Mouse (Mus musculus) CH12.LX (cell line): ENCODE results near the gene Mms22l. TPM values are rescaled to one million over a fixed set of nuclear protein-coding genes. Genes with fewer than 3 reads are reported as not detected.

ENCODE experiments used
- DNase-seq: peaks from one replicate; pipeline ENCODE4 v3.0.0-alpha.2; 2013; ENCODE audit errors: extremely low read depth
- H3K27ac ChIP-seq: 2 replicates; pipeline ENCODE4 v1.5.1; 2012; ENCODE audit warnings: low read depth, mild to moderate bottlenecking, control low read depth, moderate library complexity; ENCODE audit not compliant: insufficient read depth
- H3K27me3 ChIP-seq: replicated peaks from 2 replicates; pipeline ENCODE3; 2012; ENCODE audit warnings: inconsistent platforms
- H3K36me3 ChIP-seq, 2 experiments: replicated peaks in 1 of 2; 2 replicates each; pipeline versions ENCODE3 to v1.6.1; 2012; ENCODE audit warnings: inconsistent platforms in 1 of 2, low read length in 1 of 2, mild to moderate bottlenecking in 1 of 2, mixed read lengths in 1 of 2, moderate library complexity in 1 of 2; ENCODE audit not compliant: control insufficient read depth in 1 of 2, insufficient read depth in 1 of 2
- H3K4me1 ChIP-seq, 2 experiments: 2 replicates each; pipeline ENCODE4 v1.6.1; 2012; ENCODE audit warnings: inconsistent platforms in 1 of 2, moderate library complexity in 1 of 2; ENCODE audit not compliant: insufficient read depth in 2 of 2, control insufficient read depth in 1 of 2
- H3K4me2 ChIP-seq: 2 replicates; pipeline ENCODE4 v1.6.1; 2012; ENCODE audit warnings: low read depth, mild to moderate bottlenecking, control low read depth; ENCODE audit not compliant: poor library complexity, insufficient read depth, severe bottlenecking
- H3K4me3 ChIP-seq, 3 experiments: fragments of 150-350 bp in 1 of 3; sonication (generic) in 1 of 3; replicated peaks in 1 of 3; 2 replicates each; pipeline versions ENCODE3 to v1.5.1; 2011 to 2012; ENCODE audit warnings: low read depth in 2 of 3, low read length in 2 of 3, mild to moderate bottlenecking in 2 of 3, moderate library complexity in 2 of 3, control low read depth in 1 of 3, improper control_type of control experiment in 1 of 3, inconsistent platforms in 1 of 3, mixed read lengths in 1 of 3; ENCODE audit not compliant: poor library complexity in 1 of 3
- H3K79me2 ChIP-seq: replicated peaks from 2 replicates; pipeline ENCODE4 v1.6.1; 2012; ENCODE audit warnings: mild to moderate bottlenecking, moderate library complexity; ENCODE audit not compliant: control insufficient read depth, poor library complexity, insufficient read depth, severe bottlenecking; ENCODE audit errors: extremely low read depth
- H3K9ac ChIP-seq: 2 replicates; pipeline ENCODE4 v1.6.1; 2012; ENCODE audit warnings: low read depth, mild to moderate bottlenecking, control low read depth, moderate library complexity; ENCODE audit not compliant: insufficient read depth
- H3K9me3 ChIP-seq: replicated peaks from 2 replicates; pipeline ENCODE3; 2012; ENCODE audit warnings: low read length, inconsistent platforms, mixed read lengths
- BHLHE40 ChIP-seq: IDR thresholded peaks from 2 replicates; pipeline ENCODE4 v1.6.1; 2011; ENCODE audit warnings: mild to moderate bottlenecking, low read depth, low read length, improper control_type of control experiment
- CHD1 ChIP-seq: IDR thresholded peaks from 2 replicates; pipeline ENCODE4 v1.6.1; 2012; ENCODE audit warnings: low read depth, low read length, improper control_type of control experiment, inconsistent platforms
- CHD2 ChIP-seq: IDR thresholded peaks from 2 replicates; pipeline ENCODE4 v1.6.1; 2011; ENCODE audit warnings: low read length, improper control_type of control experiment
- CTCF ChIP-seq, 2 experiments: IDR thresholded peaks in 1 of 2; conservative IDR thresholded peaks in 1 of 2; 2 replicates each; pipeline ENCODE4 v1.5.1; 2011 to 2012; ENCODE audit warnings: low read depth in 2 of 2, low read length in 2 of 2, improper control_type of control experiment in 1 of 2, inconsistent platforms in 1 of 2, mild to moderate bottlenecking in 1 of 2, moderate library complexity in 1 of 2
- E2F4 ChIP-seq: IDR thresholded peaks from 2 replicates; pipeline ENCODE4 v1.6.1; 2011; ENCODE audit warnings: low read depth, low read length, improper control_type of control experiment; ENCODE audit not compliant: insufficient replicate concordance
- ELF1 ChIP-seq: IDR thresholded peaks from 2 replicates; pipeline ENCODE4 v1.6.1; 2014; ENCODE audit warnings: low read depth, mild to moderate bottlenecking, inconsistent platforms, low read length, improper control_type of control experiment
- EP300 ChIP-seq: IDR thresholded peaks from 2 replicates; pipeline ENCODE4 v1.6.1; 2011; ENCODE audit warnings: low read length, improper control_type of control experiment
- ETS1 ChIP-seq: conservative IDR thresholded peaks from 2 replicates; pipeline ENCODE4 v1.6.1; 2012; ENCODE audit warnings: low read depth, mild to moderate bottlenecking, inconsistent platforms, low read length, improper control_type of control experiment, moderate library complexity
- GABPA ChIP-seq: IDR thresholded peaks from 2 replicates; pipeline ENCODE4 v1.6.1; 2012; ENCODE audit warnings: low read depth, low read length, improper control_type of control experiment, inconsistent platforms; ENCODE audit not compliant: insufficient replicate concordance
- HCFC1 ChIP-seq: IDR thresholded peaks from 2 replicates; pipeline ENCODE4 v1.6.1; 2012; ENCODE audit warnings: low read depth, mild to moderate bottlenecking, inconsistent platforms, low read length, improper control_type of control experiment
- IRF4 ChIP-seq: IDR thresholded peaks from 2 replicates; pipeline ENCODE4 v1.6.1; 2014; ENCODE audit warnings: low read depth, mild to moderate bottlenecking, inconsistent platforms, low read length, improper control_type of control experiment
- JUN ChIP-seq: IDR thresholded peaks from 2 replicates; pipeline ENCODE4 v1.6.1; 2011; ENCODE audit warnings: low read depth, mild to moderate bottlenecking, low read length, improper control_type of control experiment, moderate library complexity; ENCODE audit not compliant: insufficient read depth
- JUND ChIP-seq: conservative IDR thresholded peaks from 2 replicates; pipeline ENCODE4 v1.6.1; 2011; ENCODE audit warnings: low read depth, low read length, improper control_type of control experiment
- KAT2A ChIP-seq: IDR thresholded peaks from 2 replicates; pipeline ENCODE4 v1.6.1; 2012; ENCODE audit warnings: low read length, improper control_type of control experiment, inconsistent platforms; ENCODE audit not compliant: insufficient replicate concordance
- MAFK ChIP-seq: IDR thresholded peaks from 2 replicates; pipeline ENCODE4 v1.6.1; 2011; ENCODE audit warnings: low read length, improper control_type of control experiment; ENCODE audit not compliant: insufficient replicate concordance
- MAX ChIP-seq: IDR thresholded peaks from 2 replicates; pipeline ENCODE4 v1.6.1; 2011; ENCODE audit warnings: low read length, improper control_type of control experiment
- MAZ ChIP-seq: IDR thresholded peaks from 2 replicates; pipeline ENCODE4 v1.6.1; 2012; ENCODE audit warnings: low read depth, mild to moderate bottlenecking, inconsistent platforms, low read length, improper control_type of control experiment, moderate library complexity
- MEF2A ChIP-seq: IDR thresholded peaks from 2 replicates; pipeline ENCODE4 v1.6.1; 2014; ENCODE audit warnings: low read depth, mild to moderate bottlenecking, inconsistent platforms, low read length, improper control_type of control experiment, borderline replicate concordance
- MXI1 ChIP-seq: IDR thresholded peaks from 2 replicates; pipeline ENCODE4 v1.6.1; 2011; ENCODE audit warnings: mild to moderate bottlenecking, low read depth, low read length, improper control_type of control experiment
- MYC ChIP-seq: IDR thresholded peaks from 2 replicates; pipeline ENCODE4 v1.6.1; 2011; ENCODE audit warnings: low read depth, mild to moderate bottlenecking, improper control_type of control experiment, low read length
- NELFE ChIP-seq: IDR thresholded peaks from 2 replicates; pipeline ENCODE4 v1.6.1; 2011; ENCODE audit warnings: low read depth, low read length, improper control_type of control experiment
- NRF1 ChIP-seq: IDR thresholded peaks from 2 replicates; pipeline ENCODE4 v1.6.1; 2014; ENCODE audit warnings: low read depth, mild to moderate bottlenecking, inconsistent platforms, low read length, improper control_type of control experiment, moderate library complexity
- PAX5 ChIP-seq: IDR thresholded peaks from 2 replicates; pipeline ENCODE4 v1.6.1; 2012; ENCODE audit warnings: low read length, inconsistent platforms, mixed read lengths
- POLR2A ChIP-seq: IDR thresholded peaks from 2 replicates; pipeline ENCODE4 v1.6.1; 2011; ENCODE audit warnings: low read depth, mild to moderate bottlenecking, improper control_type of control experiment, low read length
- POLR2AphosphoS2 ChIP-seq: IDR thresholded peaks from 2 replicates; pipeline ENCODE4 v1.6.1; 2011; ENCODE audit warnings: low read depth, low read length, improper control_type of control experiment
- RAD21 ChIP-seq: IDR thresholded peaks from 2 replicates; pipeline ENCODE4 v1.6.1; 2011; ENCODE audit warnings: low read depth, mild to moderate bottlenecking, low read length, improper control_type of control experiment, moderate library complexity
- RCOR1 ChIP-seq: conservative IDR thresholded peaks from 2 replicates; pipeline ENCODE4 v1.6.1; 2012; ENCODE audit warnings: low read depth, mild to moderate bottlenecking, inconsistent platforms, low read length, improper control_type of control experiment
- SIN3A ChIP-seq: IDR thresholded peaks from 2 replicates; pipeline ENCODE4 v1.6.1; 2012; ENCODE audit warnings: low read length, improper control_type of control experiment, inconsistent platforms
- SMC3 ChIP-seq: IDR thresholded peaks from 2 replicates; pipeline ENCODE4 v1.6.1; 2011; ENCODE audit warnings: low read depth, low read length, improper control_type of control experiment
- TBP ChIP-seq: conservative IDR thresholded peaks from 2 replicates; pipeline ENCODE4 v1.6.1; 2011; ENCODE audit warnings: low read depth, low read length, improper control_type of control experiment
- TCF12 ChIP-seq: IDR thresholded peaks from 2 replicates; pipeline ENCODE4 v1.6.1; 2014; ENCODE audit warnings: low read depth, mild to moderate bottlenecking, inconsistent platforms, low read length, improper control_type of control experiment
- UBTF ChIP-seq: IDR thresholded peaks from 2 replicates; pipeline ENCODE4 v1.6.1; 2012; ENCODE audit warnings: low read depth, mild to moderate bottlenecking, inconsistent platforms, low read length, improper control_type of control experiment, moderate library complexity
- USF1 ChIP-seq: IDR thresholded peaks from 2 replicates; pipeline ENCODE4 v1.6.1; 2014; ENCODE audit warnings: low read depth, mild to moderate bottlenecking, inconsistent platforms, low read length, improper control_type of control experiment
- USF2 ChIP-seq: conservative IDR thresholded peaks from 2 replicates; pipeline ENCODE4 v1.6.1; 2011; ENCODE audit warnings: low read depth, low read length, improper control_type of control experiment
- ZC3H11A ChIP-seq: IDR thresholded peaks from 2 replicates; pipeline ENCODE4 v1.6.1; 2012; ENCODE audit warnings: low read depth, mild to moderate bottlenecking, inconsistent platforms, low read length, improper control_type of control experiment
- ZKSCAN1 ChIP-seq: IDR thresholded peaks from 2 replicates; pipeline ENCODE4 v1.6.1; 2012; ENCODE audit warnings: low read depth, inconsistent platforms, low read length, improper control_type of control experiment, borderline replicate concordance
- ZMIZ1 ChIP-seq: IDR thresholded peaks from 2 replicates; pipeline ENCODE4 v1.6.1; 2012; ENCODE audit warnings: low read depth, mild to moderate bottlenecking, inconsistent platforms, low read length, improper control_type of control experiment
- ZNF384 ChIP-seq: IDR thresholded peaks from 2 replicates; pipeline ENCODE4 v1.6.1; 2012; ENCODE audit warnings: low read depth, low read length, improper control_type of control experiment, inconsistent platforms
- dilution Hi-C: fragments of 300-500 bp; cut with MboI; formaldehyde crosslinking; loops from 2 replicates; pipeline ENCODE4 v1.14.3; 2020; ENCODE audit warnings: low sequenced_read_pairs; ENCODE audit not compliant: extremely low pct_unique_long_range_greater_than_20kb, extremely low pct_ligation_motif_present
- in situ Hi-C: fragments of 300-500 bp; cut with MboI; formaldehyde crosslinking; loops from 3 replicates; pipeline ENCODE4 v1.14.3; 2019; ENCODE audit warnings: low sequenced_read_pairs, low pct_ligation_motif_present, low pct_unique_long_range_greater_than_20kb, mixed read lengths
- polyA plus RNA-seq: library from polyadenylated mRNA; unstranded; fragments of >175 nt; gene quantifications from 2 replicates; pipeline ENCODE4 v1.2.1, GENCODE M21; 2012; ENCODE audit warnings: low read depth; ENCODE audit not compliant: insufficient read length
- total RNA-seq, 2 experiments: library from RNA; depleted of rRNA; stranded (reverse); fragments of 300-350 nt in 1 of 2; fragments of >200 nt in 1 of 2; gene quantifications; 2 replicates each; pipeline ENCODE4 v1.2.3; 2012 to 2014

Mms22l gene
- total and polyA plus RNA-seq, 3 experiments: 39.3 to 77.6 (median 43.4) TPM

DNA sequence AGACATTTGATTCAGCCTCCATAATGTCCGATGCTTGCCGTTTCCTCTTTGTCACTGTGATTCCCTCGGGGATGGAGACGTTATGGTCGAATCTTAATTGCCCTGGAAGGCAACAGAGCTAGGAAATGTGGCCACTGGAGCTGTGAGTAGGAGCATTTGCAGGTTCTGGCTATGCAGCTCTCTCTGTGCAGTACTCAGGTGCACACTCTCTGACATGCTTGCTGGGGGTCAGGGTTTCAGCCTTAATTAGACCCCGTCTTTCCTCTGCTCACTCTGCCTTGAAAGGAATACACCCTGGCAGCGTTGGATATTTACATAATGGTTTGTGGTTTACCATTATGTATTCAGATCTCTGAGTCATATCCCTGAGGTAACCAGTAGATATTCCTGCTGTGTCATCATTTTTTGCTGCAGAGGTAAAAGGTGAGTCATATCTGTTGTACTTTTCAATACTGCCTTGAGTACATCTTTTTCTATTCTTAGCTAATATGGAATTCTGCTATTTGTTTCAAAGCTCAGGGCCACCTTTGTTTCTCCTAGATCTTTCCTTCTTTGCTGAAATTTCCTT lies 72.8 kb downstream of the Mms22l start:
- no peak overlapping the region for H3K4me3 ChIP-seq
- H3K79me2 ChIP-seq: 0 out of 2 replicates have a peak, but pooled peaks cover 3% of the 10 kb centered on the region
- H3K36me3 ChIP-seq: peaks cover 0 to 27% of the 10 kb centered on the region in 2 experiments
- H3K4me2 ChIP-seq: peak overlapping the region; percentile 50
- dilution Hi-C loops (no loop called here), in situ Hi-C loops (no loop called here)
- no peaks in the 10 kb centered on the region for H3K9me3 ChIP-seq
- H3K4me1 ChIP-seq: peaks cover 10 to 36% of the 10 kb centered on the region in 2 experiments
- H3K27ac ChIP-seq: 0 out of 2 replicates have a peak overlapping the region, but pooled peaks have one; percentile 20
- no peaks in the 10 kb centered on the region for H3K27me3 ChIP-seq
- TF ChIP-seq JUND: peak; percentile 88
- TF ChIP-seq CTCF (conservative IDR thresholded peaks at IDR 0.05 in 1 of 2, IDR thresholded peaks at IDR 0.05 in 1 of 2; ENCODE audit: low read depth in 2 of 2, low read length in 2 of 2): no peak
- peak; percentile 78 for TF ChIP-seq EP300
- TF ChIP-seq HCFC1: no peak
- peak; percentile 81; the same call in 1 of the 2 replicates for TF ChIP-seq MEF2A
- no peak for TF ChIP-seq TCF12
- no peak for TF ChIP-seq UBTF
- TF ChIP-seq TBP: no peak
- peak; percentile 100 for TF ChIP-seq MAFK
- TF ChIP-seq ZKSCAN1: no peak
- TF ChIP-seq ELF1: no peak
- no peak for TF ChIP-seq USF1
- TF ChIP-seq ZC3H11A: no peak
- no peak for TF ChIP-seq SMC3
- TF ChIP-seq POLR2A: no peak
- no peak for TF ChIP-seq GABPA
- TF ChIP-seq SIN3A: no peak
- no peak for TF ChIP-seq POLR2AphosphoS2
- TF ChIP-seq ZNF384: no peak; the same call in 1 of the 2 replicates
- peak; percentile 96 for TF ChIP-seq ETS1
- TF ChIP-seq MYC: no peak
- no peak for TF ChIP-seq CHD2
- TF ChIP-seq PAX5: no peak
- no peak for TF ChIP-seq KAT2A
- TF ChIP-seq E2F4: no peak
- TF ChIP-seq USF2: no peak
- peak; percentile 84 for TF ChIP-seq IRF4
- no peak for TF ChIP-seq CHD1
- no peak for TF ChIP-seq ZMIZ1
- peak; percentile 24; the same call in 1 of the 2 replicates for TF ChIP-seq RCOR1
- no peak for TF ChIP-seq MAX
- TF ChIP-seq RAD21: no peak
- no peak for TF ChIP-seq NRF1
- no peak for TF ChIP-seq MAZ
- no peak for TF ChIP-seq NELFE
- TF ChIP-seq JUN: peak; percentile 91
- no peak for TF ChIP-seq MXI1
- peak; percentile 68 for TF ChIP-seq BHLHE40
- no peak overlapping the region for H3K9ac ChIP-seq
- peak; percentile 78 for DNase-seq
